Mouse (Mus musculus): ENCODE data around the gene Ccdc24.

DNA sequence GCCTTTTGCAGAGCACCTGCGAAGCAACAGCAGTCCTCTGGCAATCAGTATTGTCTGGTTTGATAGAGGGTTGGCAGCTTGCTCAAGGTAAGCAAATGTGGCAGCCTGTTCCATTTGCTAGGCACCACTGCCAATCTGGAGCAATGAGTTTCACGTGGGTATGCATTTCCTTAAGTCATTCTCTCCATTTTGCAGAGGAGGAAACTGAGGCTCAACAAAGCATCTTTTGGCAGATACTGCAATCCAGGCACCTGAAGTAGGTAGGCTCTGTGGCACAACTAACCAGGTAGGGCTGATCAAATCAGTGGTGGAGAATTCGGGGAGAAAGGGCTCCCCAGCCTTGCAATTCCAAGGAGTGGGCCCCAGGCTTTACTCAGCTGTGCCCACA is 37.9 kb downstream of the Ccdc24 start, which contains the start of gene Slc6a9:
- TF ChIP-seq GATA1 (IDR thresholded peaks at IDR 0.05; ENCODE audit: borderline replicate concordance, low read length) (no peak), CTCF (IDR thresholded peaks at IDR 0.05; ENCODE audit: low read depth, low read length) (no peak), TAL1 (conservative IDR thresholded peaks at IDR 0.05; ENCODE audit: low read depth, low read length) (no peak), GATA2 (IDR thresholded peaks at IDR 0.05; ENCODE audit: borderline replicate concordance, low read depth, low read length) (no peak), POLR2AphosphoS5 (IDR thresholded peaks at IDR 0.05; ENCODE audit: insufficient replicate concordance, low read depth, low read length) (no peak)
